ENCODE assay signal across 8 mouse cellular contexts in genomic region chr12:70937571-70938384, GRCm38 (mm10). TPM values are rescaled to one million over a fixed set of nuclear protein-coding genes. Genes with fewer than 3 reads are reported as not detected.
DNase-seq lines count a peak whose midpoint lies in the region; ATAC-seq and TF ChIP-seq lines count a peak whose summit lies in the region.

TSS of gene Actr10 (plus strand) at chr12:70937857.

- H3K27ac ChIP-seq in cortical plate, adult 2 months (ENCODE audit: insufficient read depth, low read length) = peak within 1 kb of the TSS; percentile 95

- peak; percentile 73 for ATAC-seq in activated CD4-positive, CD25-positive, alpha-beta regulatory T cell, adult 4 months
- peak; percentile 99 for ATAC-seq in megakaryocyte progenitor cell, adult 5-6 weeks (replicated peaks; ENCODE audit: poor library complexity)

- TF ChIP-seq POLR2A in cortical plate, adult 2 months (IDR thresholded peaks at IDR 0.05; ENCODE audit: extremely low read depth, insufficient read depth, low read length) = peak; percentile 85

- peak; percentile 95 for DNase-seq in gastrocnemius, postnatal 10 days
- DNase-seq in induced T-regulatory cell, adult 2 months (ENCODE audit: low read depth) = peak; percentile 95
- DNase-seq in left cerebral cortex, adult 9 months (ENCODE audit: low spot score in 2 of 2) = peak; percentile 68 to 91
- DNase-seq in right cerebral cortex, postnatal 14 days = peak; percentile 94
- peak; percentile 86 to 92 for DNase-seq in urinary bladder, postnatal 36 days (ENCODE audit: low spot score in 2 of 2)

- TF ChIP-seq CTCF in cortical plate, adult 2 months (IDR thresholded peaks at IDR 0.05; ENCODE audit: extremely low read depth, insufficient read depth, low read length) = no peak

- H3K4me1 ChIP-seq in cortical plate, adult 2 months (ENCODE audit: control insufficient read depth, insufficient read depth, low read length) = peaks cover 5% of the 10 kb centered on the region

- peak within 1 kb of the TSS; percentile 100 for H3K4me3 ChIP-seq in cortical plate, adult 2 months (ENCODE audit: insufficient read depth, low read length)

RNA-seq across cellular contexts. Expression of gene Actr10, which starts in this region (rescaled TPM):
- polyA plus RNA-seq in activated CD4-positive, CD25-positive, alpha-beta regulatory T cell, adult 4 months (2017; shearing (Covaris generic)) = 100 to 1,000 TPM; 216 to 267 TPM
- polyA plus RNA-seq in cortical plate, adult 2 months (2012; rRNA removed) = 82.0 and 82.2 TPM in 2 replicates
- total RNA-seq in gastrocnemius, postnatal 10 days (2021) = 100 to 1,000 TPM; 126 to 127 TPM
- 92.6 and 131 TPM in 2 replicates for total RNA-seq in megakaryocyte progenitor cell, adult 5-6 weeks (2015)
- total RNA-seq in megakaryocyte progenitor cell, adult 5-6 weeks (2017) = 47.2 and 60.3 TPM in 2 replicates

Comparison
In these comparisons a context has a peak if more than half of its experiments do, and no peak if none do; other contexts are left out.
1. Peak in every context shown above with its lines: DNase-seq, ATAC-seq, H3K4me3 ChIP-seq and H3K27ac ChIP-seq.